Mouse (Mus musculus): Measurements from ENCODE around the gene Slc45a2. TPM values are rescaled to one million over a fixed set of nuclear protein-coding genes. Genes with fewer than 3 reads are reported as not detected.

Gene Slc45a2
- polyA plus RNA-seq, 1 experiment from 2014 or later: not detected

DNA sequence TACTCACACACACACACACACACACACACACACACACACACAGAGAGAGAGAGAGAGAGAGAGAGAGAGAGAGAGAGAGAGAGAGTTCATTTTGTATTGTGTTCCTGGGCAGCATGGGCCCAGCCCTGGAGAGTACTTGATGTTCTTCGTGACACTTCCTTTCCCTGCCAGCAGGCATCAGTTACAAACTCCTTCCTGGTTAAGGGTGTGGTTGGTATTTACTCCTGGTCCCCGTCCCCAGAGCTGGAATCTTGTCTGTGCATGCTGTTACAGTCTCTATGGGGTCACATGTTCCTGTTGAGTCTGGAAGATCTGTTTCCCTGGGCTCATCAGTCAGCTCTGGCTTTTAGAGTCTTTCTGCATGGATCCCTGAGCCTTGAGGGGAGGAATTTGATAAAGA is 10.1 kb upstream of the Slc45a2 start:
- H3K4me1 ChIP-seq (ENCODE audit: control insufficient read depth, insufficient read depth, low read length): peaks cover 5% of the 10 kb centered on the region; the same call in 1 of the 2 replicates
- no peak overlapping the region for H3K4me3 ChIP-seq (ENCODE audit: low read length)
- no peak for ATAC-seq
- H3K4me2 ChIP-seq (ENCODE audit: low read depth, low read length): no peak overlapping the region
- 0 out of 2 replicates have a peak, but pooled peaks cover 3% of the 10 kb centered on the region for H3K36me3 ChIP-seq (ENCODE audit: control insufficient read depth, insufficient read depth, low read length)
- no peaks in the 10 kb centered on the region for H3K9me3 ChIP-seq (ENCODE audit: control insufficient read depth, low read length)
- H3K27me3 ChIP-seq (replicated peaks; ENCODE audit: control insufficient read depth, insufficient read depth, low read length): no peaks in the 10 kb centered on the region
- 33% methylated on average over 2 of the region's 2 CpGs for WGBS
- no peak overlapping the region for H3K9ac ChIP-seq (ENCODE audit: low read depth, low read length)
- H3K27ac ChIP-seq (ENCODE audit: low read length): no peak overlapping the region

GRCm38 (mm10) chr15:10991566-10991965 is 9.0 kb upstream of the Slc45a2 start:
- Histone ChIP-seq H3K9ac (ENCODE audit: low read depth, low read length) (no peak overlapping the region), H3K4me2 (ENCODE audit: low read depth, low read length) (no peak overlapping the region), H3K27me3 (replicated peaks; ENCODE audit: control insufficient read depth, insufficient read depth, low read length) (no peaks in the 10 kb centered on the region), H3K4me3 (ENCODE audit: low read length) (no peak overlapping the region), H3K36me3 (ENCODE audit: control insufficient read depth, insufficient read depth, low read length) (0 out of 2 replicates have a peak, but pooled peaks cover 3% of the 10 kb centered on the region), H3K27ac (ENCODE audit: low read length) (no peak overlapping the region), H3K9me3 (ENCODE audit: control insufficient read depth, low read length) (no peaks in the 10 kb centered on the region), H3K4me1 (ENCODE audit: control insufficient read depth, insufficient read depth, low read length) (no peaks in the 10 kb centered on the region)
- ATAC-seq: no peak
- 89% methylated on average over 1 of the region's 1 CpGs for WGBS

DNA sequence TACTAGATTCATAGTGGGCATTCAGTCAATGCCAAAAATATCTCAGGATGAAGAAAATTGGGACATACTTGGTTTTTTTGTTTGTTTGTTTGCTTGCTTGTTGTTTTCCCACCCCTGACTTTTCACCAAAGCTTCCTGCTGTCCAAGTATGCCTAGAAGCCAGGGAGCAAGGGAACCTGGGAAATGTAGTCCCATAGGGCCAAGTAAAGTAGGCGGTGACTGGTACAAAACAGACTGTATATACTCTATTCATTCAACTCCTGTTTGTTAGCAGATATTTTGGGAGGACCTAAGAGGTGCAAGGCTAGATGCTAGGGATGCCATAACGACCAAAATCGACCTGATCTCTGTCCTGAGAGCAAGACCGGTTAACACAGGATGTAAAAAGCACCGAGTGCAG is 689 bp upstream of the Slc45a2 start:
- WGBS: 64% methylated on average over 5 of the region's 5 CpGs
- no peaks in the 10 kb centered on the region for H3K9me3 ChIP-seq (ENCODE audit: control insufficient read depth, low read length)
- ATAC-seq: no peak
- H3K9ac ChIP-seq (ENCODE audit: low read depth, low read length): no peak overlapping the region
- H3K27me3 ChIP-seq (replicated peaks; ENCODE audit: control insufficient read depth, insufficient read depth, low read length): no peaks in the 10 kb centered on the region
- H3K4me2 ChIP-seq (ENCODE audit: low read depth, low read length): no peak overlapping the region
- no peaks in the 10 kb centered on the region for H3K4me1 ChIP-seq (ENCODE audit: control insufficient read depth, insufficient read depth, low read length)
- H3K36me3 ChIP-seq (ENCODE audit: control insufficient read depth, insufficient read depth, low read length): no peaks in the 10 kb centered on the region
- H3K27ac ChIP-seq (ENCODE audit: low read length): no peak overlapping the region
- H3K4me3 ChIP-seq (ENCODE audit: low read length): no peak overlapping the region

GRCm38 (mm10) chr15:11003791-11004190 is 3.3 kb downstream of the Slc45a2 start:
- ATAC-seq: no peak

GRCm38 (mm10) chr15:11004646-11005045 is 4.1 kb downstream of the Slc45a2 start:
- Histone ChIP-seq H3K9me3 (ENCODE audit: control insufficient read depth, low read length) (no peaks in the 10 kb centered on the region), H3K4me2 (ENCODE audit: low read depth, low read length) (no peak overlapping the region), H3K4me1 (ENCODE audit: control insufficient read depth, insufficient read depth, low read length) (no peaks in the 10 kb centered on the region), H3K36me3 (ENCODE audit: control insufficient read depth, insufficient read depth, low read length) (no peaks in the 10 kb centered on the region), H3K27me3 (replicated peaks; ENCODE audit: control insufficient read depth, insufficient read depth, low read length) (no peaks in the 10 kb centered on the region), H3K9ac (ENCODE audit: low read depth, low read length) (no peak overlapping the region), H3K27ac (ENCODE audit: low read length) (no peak overlapping the region), H3K4me3 (ENCODE audit: low read length) (no peak overlapping the region)
- 64% methylated on average over 6 of the region's 6 CpGs for WGBS
- no peak for ATAC-seq

More at GRCm38 (mm10) chr15:11003791-11004190, 3.3 kb downstream of the Slc45a2 start:
- Histone ChIP-seq H3K36me3 (ENCODE audit: control insufficient read depth, insufficient read depth, low read length) (no peaks in the 10 kb centered on the region), H3K4me2 (ENCODE audit: low read depth, low read length) (no peak overlapping the region), H3K9ac (ENCODE audit: low read depth, low read length) (no peak overlapping the region), H3K27me3 (replicated peaks; ENCODE audit: control insufficient read depth, insufficient read depth, low read length) (no peaks in the 10 kb centered on the region), H3K4me3 (ENCODE audit: low read length) (no peak overlapping the region), H3K9me3 (ENCODE audit: control insufficient read depth, low read length) (no peaks in the 10 kb centered on the region), H3K27ac (ENCODE audit: low read length) (no peak overlapping the region), H3K4me1 (ENCODE audit: control insufficient read depth, insufficient read depth, low read length) (no peaks in the 10 kb centered on the region)
- 82% methylated on average over 4 of the region's 4 CpGs for WGBS

- no peak overlapping the region for H3K27ac ChIP-seq (ENCODE audit: low read length)
- H3K4me2 ChIP-seq (ENCODE audit: low read depth, low read length): no peak overlapping the region
- H3K9me3 ChIP-seq (ENCODE audit: control insufficient read depth, low read length): no peaks in the 10 kb centered on the region
- H3K27me3 ChIP-seq (replicated peaks; ENCODE audit: control insufficient read depth, insufficient read depth, low read length): no peaks in the 10 kb centered on the region
- WGBS: 33% methylated on average over 5 of the region's 5 CpGs
- no peak overlapping the region for H3K9ac ChIP-seq (ENCODE audit: low read depth, low read length)
- no peak for ATAC-seq
- no peak overlapping the region for H3K4me3 ChIP-seq (ENCODE audit: low read length)
- no peaks in the 10 kb centered on the region for H3K4me1 ChIP-seq (ENCODE audit: control insufficient read depth, insufficient read depth, low read length)
- no peaks in the 10 kb centered on the region for H3K36me3 ChIP-seq (ENCODE audit: control insufficient read depth, insufficient read depth, low read length)
These were observed 8.2 kb downstream of the Slc45a2 start for GRCm38 (mm10) chr15:11008756-11009155.

DNA sequence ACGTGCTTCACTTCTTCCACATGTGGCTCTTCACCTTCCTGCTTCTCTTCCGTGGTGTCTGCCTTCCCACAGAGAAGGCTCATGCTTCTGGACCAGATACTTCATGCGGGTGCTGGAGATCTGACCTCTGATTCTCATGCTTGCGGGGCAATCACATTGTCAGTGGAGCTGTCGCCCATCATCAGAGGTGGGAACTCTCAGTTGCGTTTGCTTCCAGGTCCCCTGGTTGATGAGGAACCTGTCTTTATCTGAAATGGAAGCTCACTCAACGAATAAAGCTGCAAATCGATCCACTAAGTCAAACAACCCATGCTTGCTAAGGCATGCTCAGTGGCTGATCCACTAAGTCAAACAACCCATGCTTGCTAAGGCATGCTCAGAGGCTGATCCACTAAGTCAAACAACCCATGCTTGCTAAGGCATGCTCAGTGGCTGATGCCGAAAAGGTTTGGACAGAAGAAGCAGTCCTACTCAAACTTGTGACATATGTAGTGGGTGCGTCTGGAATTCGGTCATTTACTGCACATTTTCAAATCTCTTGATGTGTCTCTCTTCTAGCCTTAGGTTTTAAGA is 10.5 kb downstream of the Slc45a2 start:
- 72% methylated on average over 11 of the region's 11 CpGs for WGBS
- no peaks in the 10 kb centered on the region for H3K9me3 ChIP-seq (ENCODE audit: control insufficient read depth, low read length)
- ATAC-seq: no peak
- no peaks in the 10 kb centered on the region for H3K27me3 ChIP-seq (replicated peaks; ENCODE audit: control insufficient read depth, insufficient read depth, low read length)
- no peak overlapping the region for H3K9ac ChIP-seq (ENCODE audit: low read depth, low read length)
- H3K36me3 ChIP-seq (ENCODE audit: control insufficient read depth, insufficient read depth, low read length): no peaks in the 10 kb centered on the region
- H3K27ac ChIP-seq (ENCODE audit: low read length): no peak overlapping the region
- H3K4me2 ChIP-seq (ENCODE audit: low read depth, low read length): no peak overlapping the region
- no peaks in the 10 kb centered on the region for H3K4me1 ChIP-seq (ENCODE audit: control insufficient read depth, insufficient read depth, low read length)
- no peak overlapping the region for H3K4me3 ChIP-seq (ENCODE audit: low read length)

- no peak overlapping the region for H3K4me3 ChIP-seq (ENCODE audit: low read length)
- WGBS: 60% methylated on average over 2 of the region's 2 CpGs
- no peaks in the 10 kb centered on the region for H3K9me3 ChIP-seq (ENCODE audit: control insufficient read depth, low read length)
- no peak overlapping the region for H3K27ac ChIP-seq (ENCODE audit: low read length)
- H3K27me3 ChIP-seq (replicated peaks; ENCODE audit: control insufficient read depth, insufficient read depth, low read length): no peaks in the 10 kb centered on the region
- H3K36me3 ChIP-seq (ENCODE audit: control insufficient read depth, insufficient read depth, low read length): no peaks in the 10 kb centered on the region
- ATAC-seq: no peak
- H3K4me1 ChIP-seq (ENCODE audit: control insufficient read depth, insufficient read depth, low read length): no peaks in the 10 kb centered on the region
- H3K4me2 ChIP-seq (ENCODE audit: low read depth, low read length): no peak overlapping the region
- no peak overlapping the region for H3K9ac ChIP-seq (ENCODE audit: low read depth, low read length)
These were observed 14.4 kb downstream of the Slc45a2 start for GRCm38 (mm10) chr15:11014931-11015330.

- Histone ChIP-seq H3K4me1 (ENCODE audit: control insufficient read depth, insufficient read depth, low read length) (peaks cover 5% of the 10 kb centered on the region; the same call in 1 of the 2 replicates), H3K9ac (ENCODE audit: low read depth, low read length) (no peak overlapping the region), H3K4me2 (ENCODE audit: low read depth, low read length) (no peak overlapping the region), H3K27ac (ENCODE audit: low read length) (0 out of 2 replicates have a peak overlapping the region, but pooled peaks have one; percentile 24), H3K4me3 (ENCODE audit: low read length) (no peak overlapping the region), H3K36me3 (ENCODE audit: control insufficient read depth, insufficient read depth, low read length) (no peaks in the 10 kb centered on the region), H3K9me3 (ENCODE audit: control insufficient read depth, low read length) (no peaks in the 10 kb centered on the region), H3K27me3 (replicated peaks; ENCODE audit: control insufficient read depth, insufficient read depth, low read length) (no peaks in the 10 kb centered on the region)
- ATAC-seq: peak; percentile 89
- 48% methylated on average over 4 of the region's 4 CpGs for WGBS
These were observed 26.5 kb downstream of the Slc45a2 start for GRCm38 (mm10) chr15:11026801-11027561.
